Mouse (Mus musculus) left cerebral cortex, adult 8-10 months (tissue): Measurements from ENCODE around the gene Ano10. TPM values are rescaled to one million over a fixed set of nuclear protein-coding genes. Genes with fewer than 3 reads are reported as not detected.
"Not testable (repeated sequence)": the region's sequence is repeated elsewhere in the genome, so short reads cannot be mapped to it uniquely, and the experiment has no call there.

Experiments
- DNase-seq, 2 experiments: peaks; one replicate each; pipeline ENCODE4 v3.0.0; 2022; ENCODE audit warnings: low spot score in 2 of 2
- total RNA-seq, 4 experiments: library from RNA; stranded (reverse); gene quantifications; 2 replicates each; pipeline ENCODE4 v1.2.4; 2022

Gene Ano10
- total RNA-seq, 4 experiments from 2014 or later, result 28.5 to 29.8 (median 29.6) TPM

- peak in 1 of 2 experiments; percentile 23 for DNase-seq
Measured at GRCm38 (mm10) chr9:122199253-122199652, 95.0 kb downstream of the Ano10 start.

- DNase-seq, result no peak
Measured at GRCm38 (mm10) chr9:122198621-122199020, 95.6 kb downstream of the Ano10 start.

GRCm38 (mm10) chr9:122197021-122197420, 97.2 kb downstream of the Ano10 start:
- DNase-seq, result no peak

GRCm38 (mm10) chr9:122195042-122195682, 99.1 kb downstream of the Ano10 start:
- DNase-seq, result no peak

GRCm38 (mm10) chr9:122193823-122194222, 100.4 kb downstream of the Ano10 start:
- no peak for DNase-seq

- no peak for DNase-seq
Measured at GRCm38 (mm10) chr9:122193361-122193760, 100.9 kb downstream of the Ano10 start.

- no peak for DNase-seq
Measured at GRCm38 (mm10) chr9:122188724-122189123, 105.5 kb downstream of the Ano10 start.

GRCm38 (mm10) chr9:122187451-122187921, 106.7 kb downstream of the Ano10 start:
- no peak for DNase-seq

GRCm38 (mm10) chr9:122186643-122187226, 107.5 kb downstream of the Ano10 start:
- DNase-seq, result no peak

- DNase-seq, result no peak
Measured at GRCm38 (mm10) chr9:122185953-122186352, 108.3 kb downstream of the Ano10 start.

- DNase-seq, result peak; percentile 44 to 54
Measured at GRCm38 (mm10) chr9:122185061-122185460, 109.2 kb downstream of the Ano10 start.

- no peak for DNase-seq
Measured at GRCm38 (mm10) chr9:122184329-122184728, 109.9 kb downstream of the Ano10 start.

- no peak for DNase-seq
Measured at GRCm38 (mm10) chr9:122183074-122183473, 111.1 kb downstream of the Ano10 start.

- DNase-seq, result no peak
Measured at GRCm38 (mm10) chr9:122180105-122180504, 114.1 kb downstream of the Ano10 start.

- DNase-seq, result no peak
Measured at GRCm38 (mm10) chr9:122178427-122178826, 115.8 kb downstream of the Ano10 start.

- DNase-seq, result no peak
Measured at GRCm38 (mm10) chr9:122177256-122178220, 116.7 kb downstream of the Ano10 start.

GRCm38 (mm10) chr9:122174723-122175122, 119.5 kb downstream of the Ano10 start:
- DNase-seq, result no peak

- no peak for DNase-seq
Measured at GRCm38 (mm10) chr9:122173405-122174233, 120.6 kb downstream of the Ano10 start.

GRCm38 (mm10) chr9:122172612-122173186, 121.5 kb downstream of the Ano10 start:
- DNase-seq, result no peak

- no peak for DNase-seq
Measured at GRCm38 (mm10) chr9:122169901-122170300, 124.3 kb downstream of the Ano10 start.

GRCm38 (mm10) chr9:122167719-122168118, 126.5 kb downstream of the Ano10 start:
- not testable (repeated sequence) for DNase-seq
